Mouse (Mus musculus) Muller cell, postnatal 12 days (primary cell): ENCODE measurements around the gene Gm5930.
A peak's percentile ranks its signal among the peaks of the same experiment; 100 is the strongest.
"Not testable (repeated sequence)": the region's sequence is repeated elsewhere in the genome, so short reads cannot be mapped to it uniquely, and the experiment has no call there.

Experiments
- DNase-seq: peaks from one replicate; pipeline ENCODE4 v3.0.0-alpha.2; 2015; ENCODE audit errors: inconsistent ontology term

The Gm5930 gene

GRCm38 (mm10) chr14:44338484-44338883, at the start of gene Gm5930:
Gene Gm5930, minus strand, starts transcription at chr14:44338584.
- not testable (repeated sequence) for DNase-seq

DNA sequence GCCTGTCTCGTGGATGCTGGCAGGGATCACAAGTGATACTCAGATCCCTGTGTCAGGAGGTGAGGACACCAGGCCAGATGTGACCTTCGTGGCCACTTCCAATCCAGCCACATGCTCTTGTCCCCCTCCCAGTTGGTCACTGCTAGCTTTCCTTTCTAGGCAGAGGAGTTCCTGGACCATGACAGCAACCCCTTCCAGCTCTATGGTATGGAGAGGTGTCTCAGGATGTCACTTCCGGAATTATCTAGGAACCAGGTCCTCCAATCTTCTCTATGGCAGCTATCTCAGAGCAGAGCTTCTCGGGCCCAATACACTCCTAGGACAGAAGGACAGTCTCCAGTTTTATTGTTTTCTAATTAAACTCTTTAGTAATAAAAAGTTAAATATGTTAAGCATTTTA, 45.8 kb upstream of the Gm5930 start:
- not testable (repeated sequence) for DNase-seq

GRCm38 (mm10) chr14:44365057-44365456, 26.7 kb upstream of the Gm5930 start, which contains the start of gene Gm8229:
Gene Gm8229, plus strand, starts transcription at chr14:44365357.
- DNase-seq = not testable (repeated sequence)

DNA sequence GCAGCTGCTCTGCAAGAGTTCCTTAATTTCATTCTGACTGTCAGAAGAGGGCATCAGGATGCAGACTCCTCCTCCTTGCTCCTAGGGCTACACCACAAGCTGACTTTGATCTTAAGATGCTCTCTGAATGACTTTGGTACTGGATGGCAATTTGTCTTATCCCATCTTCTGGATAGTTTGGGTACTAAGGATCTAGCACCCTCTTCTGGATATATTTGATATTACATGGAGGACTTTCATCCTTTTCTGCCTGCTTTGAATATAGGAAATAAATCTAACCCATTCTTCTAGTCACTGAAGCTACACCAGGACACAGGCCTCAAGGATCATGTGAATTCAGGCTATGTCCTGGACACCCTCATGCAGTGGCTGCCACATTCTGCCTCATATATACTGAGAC, 23.9 kb upstream of the Gm5930 start:
- peak; percentile 0 for DNase-seq

DNA sequence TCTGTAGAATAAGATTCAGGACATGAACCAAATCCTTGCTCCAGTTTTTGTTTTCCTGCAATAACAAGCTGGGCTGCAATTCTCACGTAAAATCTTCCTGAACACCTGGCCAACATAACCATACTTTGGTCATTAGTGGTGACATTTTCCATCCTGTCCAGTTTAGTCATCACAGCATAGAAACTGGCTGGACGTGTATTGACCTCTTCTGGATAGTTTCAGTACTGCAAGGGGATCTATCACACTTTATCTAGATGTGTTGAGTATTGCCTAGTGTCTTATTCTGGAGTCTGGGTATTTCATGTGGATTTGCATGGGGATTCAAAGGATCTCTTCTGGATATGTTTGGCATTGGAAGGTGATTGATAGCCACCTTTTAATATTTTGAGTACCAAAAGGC, 23.0 kb upstream of the Gm5930 start:
- DNase-seq = not testable (repeated sequence)

DNA sequence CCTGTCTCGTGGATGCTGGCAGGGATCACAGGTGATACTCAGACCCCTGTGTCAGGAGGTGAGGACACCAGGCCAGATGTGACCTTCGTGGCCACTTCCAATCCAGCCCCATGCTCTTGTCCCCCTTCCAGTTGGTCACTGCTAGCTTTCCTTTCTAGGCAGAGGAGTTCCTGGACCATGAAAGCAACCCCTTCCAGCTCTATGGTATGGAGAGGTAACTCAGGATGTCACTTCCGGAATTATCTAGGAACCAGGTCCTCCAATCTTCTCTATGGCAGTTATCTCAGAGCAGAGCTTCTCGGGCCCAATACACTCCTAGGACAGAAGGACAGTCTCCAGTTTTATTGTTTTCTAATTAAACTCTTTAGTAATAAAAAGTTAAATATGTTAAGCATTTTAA, 26.3 kb downstream of the Gm5930 start:
- DNase-seq = not testable (repeated sequence)

DNA sequence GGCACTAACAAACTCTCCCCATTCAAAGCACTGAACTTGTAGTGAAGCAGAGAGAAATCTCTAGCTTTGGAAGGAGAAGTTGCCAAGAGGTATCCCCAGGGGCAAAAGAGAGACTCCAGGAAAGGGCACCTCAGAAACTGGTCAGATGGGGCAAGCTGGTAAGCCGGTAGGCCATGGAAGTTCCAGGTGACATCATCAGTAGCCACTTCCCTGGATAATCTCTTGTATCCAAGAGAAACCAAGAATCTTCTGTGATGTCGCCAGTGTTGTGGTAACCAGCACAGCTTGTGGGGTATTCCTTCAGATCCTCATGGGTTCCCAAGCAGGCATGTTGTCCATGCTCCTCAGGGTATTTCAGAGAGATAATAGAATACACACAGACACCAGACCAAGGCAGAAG, 53.1 kb downstream of the Gm5930 start, which contains the start of gene Gm8220:
TSS of gene Gm8220 (plus strand) at position 301 of the 400 bp plus-strand sequence.
- DNase-seq = not testable (repeated sequence)
